Mouse (Mus musculus): ENCODE results near the gene Slc30a5. TPM values are rescaled to one million over a fixed set of nuclear protein-coding genes. Genes with fewer than 3 reads are reported as not detected.

Slc30a5 gene
- polyA plus RNA-seq, 1 experiment, result 33.8 TPM

GRCm38 (mm10) chr13:100787316-100788010, 45.8 kb downstream of the Slc30a5 start:
- Histone ChIP-seq H3K4me3 (ENCODE audit: insufficient read depth, low read depth, low read length) (no peak overlapping the region), H3K27ac (ENCODE audit: insufficient read depth, low read depth, low read length) (peak overlapping the region; percentile 67), H3K27me3 (replicated peaks; ENCODE audit: control insufficient read depth, insufficient read depth, low read length) (no peaks in the 10 kb centered on the region), H3K36me3 (ENCODE audit: control insufficient read depth, insufficient read depth, low read length) (no peaks in the 10 kb centered on the region), H3K4me1 (ENCODE audit: control insufficient read depth, insufficient read depth, low read length) (no peaks in the 10 kb centered on the region)
- peak; percentile 74 for DNase-seq
- WGBS, result 64% methylated on average over 6 of the region's 6 CpGs
- TF ChIP-seq CTCF (conservative IDR thresholded peaks at IDR 0.05; ENCODE audit: insufficient read depth, insufficient read length, low read depth, low read length) (no peak), POLR2A (IDR thresholded peaks at IDR 0.05; ENCODE audit: low read depth, low read length) (no peak)

GRCm38 (mm10) chr13:100786414-100786867, 46.8 kb downstream of the Slc30a5 start, which contains the start of gene Ccnb1:
Gene Ccnb1, minus strand, starts transcription at chr13:100786570.
- Histone ChIP-seq H3K27me3 (replicated peaks; ENCODE audit: control insufficient read depth, insufficient read depth, low read length) (no peaks in the 10 kb centered on the region), H3K36me3 (ENCODE audit: control insufficient read depth, insufficient read depth, low read length) (no peaks in the 10 kb centered on the region), H3K4me3 (ENCODE audit: insufficient read depth, low read depth, low read length) (peak within 1 kb of the TSS; percentile 44), H3K4me1 (ENCODE audit: control insufficient read depth, insufficient read depth, low read length) (no peaks in the 10 kb centered on the region), H3K27ac (ENCODE audit: insufficient read depth, low read depth, low read length) (no peak within 1 kb of the TSS)
- TF ChIP-seq POLR2A (IDR thresholded peaks at IDR 0.05; ENCODE audit: low read depth, low read length), result no peak
- peak; percentile 62 for TF ChIP-seq CTCF (conservative IDR thresholded peaks at IDR 0.05; ENCODE audit: insufficient read depth, insufficient read length, low read depth, low read length)
- WGBS, result under 1% methylated on average over 35 of the region's 35 CpGs
- DNase-seq, result peak; percentile 96

DNA sequence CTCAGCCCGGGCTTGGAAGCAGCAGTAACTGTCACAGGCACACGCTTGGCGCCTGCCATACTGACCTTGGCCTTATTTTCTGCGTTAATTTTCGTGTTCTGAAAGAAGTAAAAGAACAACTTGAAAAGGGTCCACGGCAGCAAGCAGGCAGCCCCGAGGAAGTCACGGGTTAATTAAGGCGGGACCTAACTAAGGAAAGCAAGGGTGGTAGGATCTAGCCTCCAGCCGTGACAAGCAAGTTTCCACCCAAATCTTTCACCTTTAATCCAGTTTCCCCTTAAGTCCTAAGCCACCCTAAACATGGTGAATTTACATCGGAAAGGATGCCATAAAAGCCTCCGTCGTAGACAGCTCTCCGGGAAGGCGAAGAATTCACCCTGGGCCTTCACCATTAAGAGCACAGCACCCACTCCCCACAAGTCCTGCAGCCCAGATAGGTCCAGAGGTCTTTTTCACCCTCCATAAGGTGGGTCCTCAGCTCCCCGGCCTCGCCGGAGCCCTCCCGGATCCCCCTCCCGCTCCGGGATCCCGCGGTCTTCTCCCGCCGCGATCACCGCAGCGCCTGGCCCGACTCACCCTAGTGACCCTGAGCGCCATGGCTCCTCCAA, 47.3 kb downstream of the Slc30a5 start:
- H3K27me3 ChIP-seq (replicated peaks; ENCODE audit: control insufficient read depth, insufficient read depth, low read length), result no peaks in the 10 kb centered on the region
- DNase-seq, result no peak
- WGBS, result under 1% methylated on average over 30 of the region's 30 CpGs
- no peaks in the 10 kb centered on the region for H3K36me3 ChIP-seq (ENCODE audit: control insufficient read depth, insufficient read depth, low read length)
- H3K27ac ChIP-seq (ENCODE audit: insufficient read depth, low read depth, low read length), result no peak overlapping the region
- no peaks in the 10 kb centered on the region for H3K4me1 ChIP-seq (ENCODE audit: control insufficient read depth, insufficient read depth, low read length)
- H3K4me3 ChIP-seq (ENCODE audit: insufficient read depth, low read depth, low read length), result peak overlapping the region; percentile 44
- TF ChIP-seq CTCF (conservative IDR thresholded peaks at IDR 0.05; ENCODE audit: insufficient read depth, insufficient read length, low read depth, low read length), result no peak
- no peak for TF ChIP-seq POLR2A (IDR thresholded peaks at IDR 0.05; ENCODE audit: low read depth, low read length)

DNA sequence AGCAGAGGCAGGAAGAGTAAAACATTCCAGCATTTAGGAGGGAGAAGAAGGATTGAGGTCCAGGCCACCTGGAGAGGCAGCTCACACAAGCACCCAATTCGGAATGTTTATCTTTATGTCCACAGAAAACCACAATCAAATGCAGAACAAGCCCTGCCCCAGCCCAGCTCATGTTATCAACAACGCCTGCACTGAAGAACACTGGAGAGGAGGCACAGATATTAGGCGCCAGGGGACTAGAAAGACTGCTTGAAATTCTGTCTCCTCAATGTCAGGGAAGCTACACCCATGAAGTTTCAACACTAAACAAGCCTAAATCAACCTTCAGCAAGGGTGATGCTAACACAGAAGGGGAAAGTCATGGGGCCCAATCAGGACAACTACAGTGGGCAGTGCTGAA, 55.7 kb downstream of the Slc30a5 start:
- no peak overlapping the region for H3K4me3 ChIP-seq (ENCODE audit: insufficient read depth, low read depth, low read length)
- H3K36me3 ChIP-seq (ENCODE audit: control insufficient read depth, insufficient read depth, low read length), result no peaks in the 10 kb centered on the region
- 84% methylated on average over 3 of the region's 3 CpGs for WGBS

DNA sequence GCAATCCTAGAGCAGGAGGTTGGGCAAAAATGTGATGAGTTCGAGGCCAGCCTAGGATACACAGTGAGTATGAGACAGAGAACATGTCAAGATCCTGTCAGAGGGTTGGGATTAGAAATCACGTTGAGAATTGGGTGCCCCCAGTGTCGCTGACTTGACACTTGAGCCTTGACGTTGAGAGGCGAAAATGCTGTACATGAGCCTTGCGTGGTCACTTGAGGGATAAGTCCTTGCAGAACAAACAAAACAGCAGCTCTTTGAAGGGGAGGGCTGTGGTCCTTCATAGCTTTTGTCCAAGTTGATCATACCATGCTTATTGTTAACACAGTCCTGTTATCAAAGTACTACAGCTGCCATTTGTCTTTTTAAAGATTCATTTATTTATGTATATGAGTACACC, 56.5 kb downstream of the Slc30a5 start:
- peaks cover 3% of the 10 kb centered on the region; the same call in 1 of the 2 replicates for H3K4me1 ChIP-seq (ENCODE audit: control insufficient read depth, insufficient read depth, low read length)
- H3K4me3 ChIP-seq (ENCODE audit: insufficient read depth, low read depth, low read length), result no peak overlapping the region
- no peaks in the 10 kb centered on the region for H3K27me3 ChIP-seq (replicated peaks; ENCODE audit: control insufficient read depth, insufficient read depth, low read length)
- H3K36me3 ChIP-seq (ENCODE audit: control insufficient read depth, insufficient read depth, low read length), result no peaks in the 10 kb centered on the region
- 61% methylated on average over 6 of the region's 6 CpGs for WGBS
- no peak overlapping the region for H3K27ac ChIP-seq (ENCODE audit: insufficient read depth, low read depth, low read length)
- TF ChIP-seq CTCF (conservative IDR thresholded peaks at IDR 0.05; ENCODE audit: insufficient read depth, insufficient read length, low read depth, low read length) (no peak), POLR2A (IDR thresholded peaks at IDR 0.05; ENCODE audit: low read depth, low read length) (no peak)
- no peak for DNase-seq

More for the DNA sequence above, 55.7 kb downstream of the Slc30a5 start:
- DNase-seq, result no peak
- Histone ChIP-seq H3K27ac (ENCODE audit: insufficient read depth, low read depth, low read length) (no peak overlapping the region), H3K4me1 (ENCODE audit: control insufficient read depth, insufficient read depth, low read length) (peaks cover 3% of the 10 kb centered on the region; the same call in 1 of the 2 replicates), H3K27me3 (replicated peaks; ENCODE audit: control insufficient read depth, insufficient read depth, low read length) (no peaks in the 10 kb centered on the region)
- TF ChIP-seq POLR2A (IDR thresholded peaks at IDR 0.05; ENCODE audit: low read depth, low read length) (no peak), CTCF (conservative IDR thresholded peaks at IDR 0.05; ENCODE audit: insufficient read depth, insufficient read length, low read depth, low read length) (no peak)

- Histone ChIP-seq H3K4me3 (ENCODE audit: insufficient read depth, low read depth, low read length) (peak overlapping the region; percentile 60), H3K36me3 (ENCODE audit: control insufficient read depth, insufficient read depth, low read length) (no peaks in the 10 kb centered on the region), H3K4me1 (ENCODE audit: control insufficient read depth, insufficient read depth, low read length) (peaks cover 3% of the 10 kb centered on the region; the same call in 1 of the 2 replicates), H3K27me3 (replicated peaks; ENCODE audit: control insufficient read depth, insufficient read depth, low read length) (no peaks in the 10 kb centered on the region), H3K27ac (ENCODE audit: insufficient read depth, low read depth, low read length) (no peak overlapping the region)
- 3% methylated on average over 8 of the region's 8 CpGs for WGBS
- TF ChIP-seq POLR2A (IDR thresholded peaks at IDR 0.05; ENCODE audit: low read depth, low read length), result no peak
- no peak for TF ChIP-seq CTCF (conservative IDR thresholded peaks at IDR 0.05; ENCODE audit: insufficient read depth, insufficient read length, low read depth, low read length)
- no peak for DNase-seq
These were observed 57.2 kb downstream of the Slc30a5 start for GRCm38 (mm10) chr13:100776056-100776419.

All from kidney, adult 2 months (tissue).